Mouse (Mus musculus) thymus, adult 2 months (tissue): ENCODE measurements around the gene Spcs1.

Source experiments
- CTCF ChIP-seq: fragments of 200-500 bp; IDR thresholded peaks from 2 replicates; pipeline ENCODE4 v1.5.1; 2012; ENCODE audit warnings: mild to moderate bottlenecking, control low read depth, low read length, moderate library complexity, borderline replicate concordance; ENCODE audit not compliant: control insufficient read depth, poor library complexity, insufficient read depth; ENCODE audit errors: extremely low read depth
- POLR2A ChIP-seq: fragments of 200-500 bp; IDR thresholded peaks from 2 replicates; pipeline ENCODE4 v1.6.1; 2012; ENCODE audit warnings: mild to moderate bottlenecking, low read length, control low read depth, moderate library complexity; ENCODE audit not compliant: control insufficient read depth, poor library complexity, insufficient read depth; ENCODE audit errors: extremely low read depth

- TF ChIP-seq POLR2A (no peak), CTCF (no peak)
Observed at GRCm38 (mm10) chr14:30974204-30974603, 27.3 kb downstream of the Spcs1 start.
